Mouse (Mus musculus): ENCODE data around the gene Nfia. TPM values are rescaled to one million over a fixed set of nuclear protein-coding genes. Genes with fewer than 3 reads are reported as not detected.

Nfia gene
- polyA plus RNA-seq, 1 experiment from 2014 or later, result 88.3 TPM

DNA sequence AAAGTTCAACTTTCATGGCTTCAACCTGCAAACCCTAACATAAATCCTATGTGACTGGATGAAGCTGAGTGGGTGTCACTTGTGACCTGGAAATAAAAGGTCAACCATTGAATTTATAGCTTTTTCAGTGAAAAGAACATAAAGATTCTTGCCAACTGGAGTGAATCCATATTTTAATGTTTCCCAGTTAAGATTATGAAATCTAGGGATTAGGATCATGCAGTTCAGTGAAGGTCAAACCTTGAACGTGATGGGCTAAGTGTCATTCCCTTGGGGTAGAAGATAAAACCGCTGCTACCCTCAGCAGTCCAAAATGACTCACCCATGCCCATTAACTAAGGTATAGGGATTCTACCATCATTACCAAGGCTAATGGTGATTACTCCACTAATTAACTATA lies 322.5 kb downstream of the Nfia start:
- Histone ChIP-seq H3K9me3 (ENCODE audit: control insufficient read depth, low read length) (no peaks in the 10 kb centered on the region), H3K4me2 (ENCODE audit: low read length) (no peak overlapping the region), H3K9ac (replicated peaks; ENCODE audit: low read depth, low read length) (no peak overlapping the region), H3K4me1 (replicated peaks; ENCODE audit: control insufficient read depth, insufficient read depth, low read length) (peaks cover 6% of the 10 kb centered on the region), H3K4me3 (replicated peaks; ENCODE audit: low read length) (no peak overlapping the region), H3K36me3 (ENCODE audit: control insufficient read depth, insufficient read depth) (no peaks in the 10 kb centered on the region), H3K27me3 (replicated peaks; ENCODE audit: control insufficient read depth, insufficient read depth, low read length) (no peaks in the 10 kb centered on the region), H3K27ac (ENCODE audit: low read length) (no peak overlapping the region)
- no peak for ATAC-seq
- WGBS, result 63% methylated on average over 2 of the region's 2 CpGs

DNA sequence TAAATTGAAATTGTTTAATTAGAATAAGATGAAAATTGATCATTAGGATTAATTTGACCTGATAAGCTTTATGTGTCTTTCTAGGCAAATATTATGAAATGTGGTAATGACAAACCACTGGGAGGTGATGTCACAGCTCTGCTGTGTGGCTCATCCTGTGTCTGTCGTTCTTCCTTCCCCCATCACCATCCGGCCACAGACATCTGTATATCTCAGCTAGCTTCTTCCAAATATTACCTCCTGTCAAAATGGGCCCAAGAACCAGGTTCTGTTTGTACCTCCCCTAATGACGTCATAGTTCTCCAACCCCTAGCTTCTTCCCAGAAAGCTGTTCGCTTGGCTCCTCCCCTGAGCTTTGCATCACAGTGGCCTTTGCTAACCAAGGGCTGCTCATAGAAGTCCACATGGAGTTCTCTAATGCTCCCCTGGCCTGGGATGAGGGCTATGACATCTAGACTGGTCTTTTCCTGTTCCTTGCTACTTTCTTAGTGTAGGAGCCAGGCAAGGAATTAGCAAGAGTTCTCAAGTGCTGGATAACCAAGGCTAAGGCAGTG lies 324.6 kb downstream of the Nfia start:
- H3K9ac ChIP-seq (replicated peaks; ENCODE audit: low read depth, low read length), result no peak overlapping the region
- no peak overlapping the region for H3K4me3 ChIP-seq (replicated peaks; ENCODE audit: low read length)
- no peaks in the 10 kb centered on the region for H3K9me3 ChIP-seq (ENCODE audit: control insufficient read depth, low read length)
- ATAC-seq, result no peak
- H3K36me3 ChIP-seq (ENCODE audit: control insufficient read depth, insufficient read depth), result no peaks in the 10 kb centered on the region
- WGBS, result 87% methylated on average over 4 of the region's 4 CpGs
- no peak overlapping the region for H3K27ac ChIP-seq (ENCODE audit: low read length)
- no peaks in the 10 kb centered on the region for H3K27me3 ChIP-seq (replicated peaks; ENCODE audit: control insufficient read depth, insufficient read depth, low read length)
- H3K4me2 ChIP-seq (ENCODE audit: low read length), result no peak overlapping the region
- peaks cover 11% of the 10 kb centered on the region for H3K4me1 ChIP-seq (replicated peaks; ENCODE audit: control insufficient read depth, insufficient read depth, low read length)

DNA sequence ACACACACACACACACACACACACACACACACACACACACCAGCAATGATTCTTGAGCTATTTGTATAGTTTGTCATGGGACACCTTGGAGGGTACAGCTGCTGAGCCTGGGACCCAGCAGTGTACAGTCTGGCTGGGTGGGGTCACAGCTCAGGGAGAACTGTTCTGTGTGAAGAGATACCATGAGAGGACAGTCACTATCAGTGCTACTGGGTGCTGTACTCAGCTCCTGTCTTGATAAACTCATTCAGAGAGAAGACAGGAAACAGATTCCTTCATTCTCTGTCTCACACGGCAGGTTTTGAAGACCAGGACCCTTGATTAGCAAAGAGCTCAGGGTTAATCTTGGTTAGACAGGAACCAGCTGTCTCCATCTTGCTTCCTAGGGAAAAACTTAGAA lies 326.1 kb downstream of the Nfia start:
- Histone ChIP-seq H3K4me2 (ENCODE audit: low read length) (no peak overlapping the region), H3K36me3 (ENCODE audit: control insufficient read depth, insufficient read depth) (no peaks in the 10 kb centered on the region), H3K9me3 (ENCODE audit: control insufficient read depth, low read length) (no peaks in the 10 kb centered on the region), H3K27me3 (replicated peaks; ENCODE audit: control insufficient read depth, insufficient read depth, low read length) (no peaks in the 10 kb centered on the region), H3K4me3 (replicated peaks; ENCODE audit: low read length) (no peak overlapping the region), H3K9ac (replicated peaks; ENCODE audit: low read depth, low read length) (no peak overlapping the region), H3K4me1 (replicated peaks; ENCODE audit: control insufficient read depth, insufficient read depth, low read length) (peaks cover 24% of the 10 kb centered on the region), H3K27ac (ENCODE audit: low read length) (no peak overlapping the region)
- no peak for ATAC-seq
- 71% methylated on average over 1 of the region's 1 CpGs for WGBS

DNA sequence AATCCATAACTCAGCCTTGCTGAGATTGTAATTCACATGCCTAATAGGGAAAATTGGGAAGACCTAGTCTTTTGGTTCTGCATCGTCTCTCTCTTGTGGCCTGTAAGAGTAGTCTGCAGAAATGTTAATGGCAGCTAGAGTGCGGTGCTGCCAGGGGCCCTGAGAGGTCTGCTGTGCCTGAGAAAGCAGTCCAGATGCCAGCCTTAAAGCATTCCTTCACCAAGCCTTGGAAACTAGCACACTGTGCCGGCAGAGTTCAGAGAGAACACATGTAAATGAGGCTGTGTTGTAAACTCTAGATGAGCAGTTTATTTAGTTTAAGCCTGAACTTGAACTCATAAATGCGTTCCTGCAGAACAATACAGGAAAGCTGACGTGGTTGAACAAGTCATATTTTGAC lies 326.9 kb downstream of the Nfia start:
- peak; percentile 62 for ATAC-seq
- Histone ChIP-seq H3K4me2 (ENCODE audit: low read length) (no peak overlapping the region), H3K9me3 (ENCODE audit: control insufficient read depth, low read length) (no peaks in the 10 kb centered on the region), H3K4me1 (replicated peaks; ENCODE audit: control insufficient read depth, insufficient read depth, low read length) (peaks cover 26% of the 10 kb centered on the region), H3K27me3 (replicated peaks; ENCODE audit: control insufficient read depth, insufficient read depth, low read length) (no peaks in the 10 kb centered on the region), H3K27ac (ENCODE audit: low read length) (0 out of 2 replicates have a peak overlapping the region, but pooled peaks have one; percentile 21), H3K9ac (replicated peaks; ENCODE audit: low read depth, low read length) (no peak overlapping the region), H3K36me3 (ENCODE audit: control insufficient read depth, insufficient read depth) (no peaks in the 10 kb centered on the region), H3K4me3 (replicated peaks; ENCODE audit: low read length) (no peak overlapping the region)
- WGBS, result 15% methylated on average over 5 of the region's 5 CpGs

DNA sequence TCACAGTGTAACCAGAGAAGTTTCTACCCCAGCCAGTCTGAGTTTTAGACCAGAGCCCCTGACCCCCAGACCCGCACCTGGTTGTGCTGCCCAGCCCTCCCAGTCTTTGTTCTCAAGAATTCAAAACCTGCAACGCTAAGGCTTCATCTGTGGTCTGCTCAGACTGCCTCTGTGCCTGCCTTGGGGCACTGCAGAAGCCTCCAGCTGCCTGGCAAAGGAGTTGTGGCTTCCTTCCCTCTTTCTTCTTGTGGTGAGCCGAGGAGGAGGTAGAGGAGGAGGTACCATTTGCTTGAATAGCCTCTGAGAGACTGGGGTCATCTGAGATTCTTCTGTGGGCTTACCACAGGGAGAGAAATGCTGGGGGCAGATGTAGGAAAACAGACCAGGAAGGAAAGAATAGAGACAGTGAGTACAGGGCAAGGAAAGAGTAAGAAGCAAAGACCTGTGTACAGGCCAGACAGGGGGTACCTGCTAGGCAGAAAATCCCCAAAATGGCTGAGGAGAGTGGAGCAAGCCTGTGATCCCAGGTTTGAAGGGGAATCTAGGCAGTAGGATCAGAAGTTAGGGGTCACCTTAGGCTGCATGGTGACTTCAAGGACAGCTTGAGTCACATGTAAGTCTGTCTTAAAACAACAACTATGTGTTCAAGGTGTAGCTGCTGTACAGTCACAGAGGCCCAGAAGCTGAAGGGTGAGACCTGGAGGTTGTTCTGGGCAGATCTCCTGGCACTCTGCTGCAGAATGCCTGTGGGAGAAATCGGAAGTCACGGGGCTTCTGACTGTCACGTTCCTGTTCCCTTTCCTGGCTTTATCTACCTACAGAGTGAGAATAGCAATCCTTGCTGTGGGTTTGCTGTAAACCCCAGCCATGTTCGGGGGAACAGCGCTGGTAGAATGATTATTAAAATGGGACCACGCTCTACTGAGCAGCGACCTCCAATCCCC lies 328.9 kb downstream of the Nfia start:
- Histone ChIP-seq H3K9me3 (ENCODE audit: control insufficient read depth, low read length) (no peaks in the 10 kb centered on the region), H3K27me3 (replicated peaks; ENCODE audit: control insufficient read depth, insufficient read depth, low read length) (no peaks in the 10 kb centered on the region), H3K4me2 (ENCODE audit: low read length) (no peak overlapping the region), H3K4me1 (replicated peaks; ENCODE audit: control insufficient read depth, insufficient read depth, low read length) (peaks cover 33% of the 10 kb centered on the region), H3K4me3 (replicated peaks; ENCODE audit: low read length) (no peak overlapping the region), H3K9ac (replicated peaks; ENCODE audit: low read depth, low read length) (no peak overlapping the region), H3K27ac (ENCODE audit: low read length) (peak overlapping the region; percentile 43), H3K36me3 (ENCODE audit: control insufficient read depth, insufficient read depth) (no peaks in the 10 kb centered on the region)
- 39% methylated on average over 10 of the region's 10 CpGs for WGBS
- no peak for ATAC-seq

DNA sequence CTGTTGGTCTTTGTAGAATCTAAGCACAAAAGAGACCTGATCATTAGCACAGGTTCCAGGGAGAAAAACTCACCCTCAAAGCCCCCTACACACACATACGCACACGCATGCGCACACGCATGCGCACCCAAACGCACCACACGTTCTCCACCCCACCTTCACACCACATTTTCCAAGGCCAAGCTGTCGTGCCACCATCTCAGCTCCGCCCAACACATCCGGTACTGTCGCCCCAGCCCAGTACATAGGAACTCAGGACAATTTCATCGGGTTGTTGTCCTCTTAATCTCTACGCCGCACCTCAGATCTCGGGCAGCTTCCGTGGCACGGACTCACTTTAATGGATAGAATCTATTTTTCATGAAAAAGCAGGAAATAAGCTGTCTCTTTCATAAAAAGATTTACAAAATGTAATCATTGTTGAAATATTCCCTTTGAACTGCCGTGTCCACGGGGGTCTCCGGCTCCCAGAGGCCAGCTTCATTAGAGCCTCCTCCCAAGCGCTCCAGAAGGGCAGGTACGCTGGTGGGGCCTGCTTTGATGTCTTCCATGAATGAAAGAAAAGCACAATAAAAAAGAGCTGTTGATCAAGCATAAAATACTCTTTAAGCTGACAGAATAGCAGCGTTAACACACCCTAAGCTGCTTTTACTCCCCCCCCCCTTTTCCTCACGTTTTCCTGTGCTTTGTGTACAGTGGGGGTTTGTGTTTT lies 330.2 kb downstream of the Nfia start:
- ATAC-seq, result peak; percentile 77
- WGBS, result 26% methylated on average over 24 of the region's 24 CpGs
- peak overlapping the region; percentile 39 for H3K4me3 ChIP-seq (replicated peaks; ENCODE audit: low read length)
- peak overlapping the region; percentile 50 for H3K9ac ChIP-seq (replicated peaks; ENCODE audit: low read depth, low read length)
- peak overlapping the region; percentile 85 for H3K27ac ChIP-seq (ENCODE audit: low read length)
- H3K36me3 ChIP-seq (ENCODE audit: control insufficient read depth, insufficient read depth), result no peaks in the 10 kb centered on the region
- H3K4me1 ChIP-seq (replicated peaks; ENCODE audit: control insufficient read depth, insufficient read depth, low read length), result peaks cover 47% of the 10 kb centered on the region
- no peaks in the 10 kb centered on the region for H3K27me3 ChIP-seq (replicated peaks; ENCODE audit: control insufficient read depth, insufficient read depth, low read length)
- peak overlapping the region; percentile 53 for H3K4me2 ChIP-seq (ENCODE audit: low read length)
- H3K9me3 ChIP-seq (ENCODE audit: control insufficient read depth, low read length), result no peaks in the 10 kb centered on the region

DNA sequence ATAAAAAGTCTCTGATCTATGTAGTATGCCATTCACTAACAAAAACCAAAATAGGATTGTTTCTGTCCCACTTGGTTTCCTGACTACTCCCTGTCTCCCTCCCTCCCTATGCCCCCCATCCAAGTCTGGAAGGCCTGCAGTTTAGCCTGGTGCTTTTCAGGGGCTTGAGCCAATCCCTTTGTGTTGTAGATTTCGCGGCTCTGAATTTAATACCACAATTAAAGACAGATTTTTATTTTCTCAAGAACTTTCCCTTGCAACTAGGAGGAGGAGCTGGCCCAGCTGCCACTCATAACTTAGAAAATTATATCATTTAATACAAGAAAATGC lies 330.8 kb downstream of the Nfia start:
- Histone ChIP-seq H3K4me2 (ENCODE audit: low read length) (peak overlapping the region; percentile 53), H3K9ac (replicated peaks; ENCODE audit: low read depth, low read length) (peak overlapping the region; percentile 50; the same call in 1 of the 2 replicates), H3K27me3 (replicated peaks; ENCODE audit: control insufficient read depth, insufficient read depth, low read length) (no peaks in the 10 kb centered on the region), H3K9me3 (ENCODE audit: control insufficient read depth, low read length) (no peaks in the 10 kb centered on the region), H3K36me3 (ENCODE audit: control insufficient read depth, insufficient read depth) (no peaks in the 10 kb centered on the region), H3K27ac (ENCODE audit: low read length) (peak overlapping the region; percentile 85), H3K4me3 (replicated peaks; ENCODE audit: low read length) (no peak overlapping the region), H3K4me1 (replicated peaks; ENCODE audit: control insufficient read depth, insufficient read depth, low read length) (peaks cover 49% of the 10 kb centered on the region)
- 0 out of 2 replicates have a peak, but pooled peaks have one; percentile 13 for ATAC-seq
- WGBS, result 3% methylated on average over 2 of the region's 2 CpGs

DNA sequence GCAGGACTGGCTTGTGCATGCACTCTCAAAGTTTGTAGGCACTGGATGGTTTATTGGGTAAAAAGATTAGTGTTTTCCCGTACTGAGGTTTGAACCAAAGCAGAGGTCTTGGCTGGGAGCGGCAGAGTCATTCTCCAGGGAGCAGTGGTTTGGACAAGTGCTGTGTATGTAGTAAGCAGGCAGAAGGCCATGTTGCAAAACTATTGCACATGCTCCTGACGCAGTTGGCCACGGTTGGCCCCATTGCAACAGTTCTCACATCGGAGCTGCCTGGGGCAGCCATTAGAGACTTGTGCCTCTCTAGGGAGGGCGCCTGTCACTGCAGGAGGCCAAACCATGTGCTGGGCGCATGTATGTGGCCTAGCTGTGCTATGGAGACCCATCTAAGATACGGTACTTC lies 331.6 kb downstream of the Nfia start:
- Histone ChIP-seq H3K36me3 (ENCODE audit: control insufficient read depth, insufficient read depth) (no peaks in the 10 kb centered on the region), H3K4me1 (replicated peaks; ENCODE audit: control insufficient read depth, insufficient read depth, low read length) (peaks cover 49% of the 10 kb centered on the region), H3K27ac (ENCODE audit: low read length) (no peak overlapping the region; the same call in 1 of the 2 replicates), H3K27me3 (replicated peaks; ENCODE audit: control insufficient read depth, insufficient read depth, low read length) (no peaks in the 10 kb centered on the region), H3K9me3 (ENCODE audit: control insufficient read depth, low read length) (no peaks in the 10 kb centered on the region), H3K4me3 (replicated peaks; ENCODE audit: low read length) (no peak overlapping the region), H3K9ac (replicated peaks; ENCODE audit: low read depth, low read length) (no peak overlapping the region), H3K4me2 (ENCODE audit: low read length) (no peak overlapping the region)
- no peak for ATAC-seq
- 77% methylated on average over 8 of the region's 8 CpGs for WGBS
